Mouse (Mus musculus) cortical plate, adult 2 months (tissue): ENCODE measurements around the gene Gm49673. TPM values are rescaled to one million over a fixed set of nuclear protein-coding genes. Genes with fewer than 3 reads are reported as not detected.
A peak's percentile ranks its signal among the peaks of the same experiment; 100 is the strongest.
"Not testable (repeated sequence)": the region's sequence is repeated elsewhere in the genome, so short reads cannot be mapped to it uniquely, and the experiment has no call there.

Experiments used
- H3K27ac ChIP-seq: fragments of 200-500 bp; 2 replicates; pipeline ENCODE4 v1.5.1; 2012; ENCODE audit warnings: low read length, control low read depth, inconsistent platforms; ENCODE audit not compliant: insufficient read depth
- H3K4me1 ChIP-seq: fragments of 200-500 bp; 2 replicates; pipeline ENCODE4 v1.6.1; 2011; ENCODE audit warnings: low read length; ENCODE audit not compliant: control insufficient read depth, insufficient read depth
- H3K4me3 ChIP-seq: fragments of 200-500 bp; 2 replicates; pipeline ENCODE4 v1.5.1; 2011; ENCODE audit warnings: mild to moderate bottlenecking, low read length, control low read depth; ENCODE audit not compliant: insufficient read depth
- CTCF ChIP-seq: fragments of 200-500 bp; IDR thresholded peaks from 2 replicates; pipeline ENCODE4 v1.5.1; 2011; ENCODE audit warnings: mild to moderate bottlenecking, control low read depth, low read length; ENCODE audit not compliant: insufficient read depth; ENCODE audit errors: extremely low read depth
- POLR2A ChIP-seq: fragments of 200-500 bp; IDR thresholded peaks from 2 replicates; pipeline ENCODE4 v1.6.1; 2011; ENCODE audit warnings: mild to moderate bottlenecking, low read length, control low read depth; ENCODE audit not compliant: insufficient read depth; ENCODE audit errors: extremely low read depth
- polyA plus RNA-seq: library from polyadenylated mRNA; depleted of rRNA; stranded (reverse); fragments of >200 nt; gene quantifications from 2 replicates; pipeline ENCODE4 v1.2.3, GENCODE M21; 2012; rRNA removed

Gene Gm49673
- 0.71 and 1.1 TPM in 2 replicates for polyA plus RNA-seq

GRCm38 (mm10) chr17:8147439-8148316 is at the start of gene Gm49673, which contains the start of gene Rnaset2a:
Gm49673 (minus strand) TSS chr17:8147788.
Rnaset2a (minus strand) TSS chr17:8148097.
- peak within 1 kb of the TSS; percentile 54 for H3K4me3 ChIP-seq
- not testable (repeated sequence) for H3K27ac ChIP-seq, H3K4me1 ChIP-seq

GRCm38 (mm10) chr17:8195685-8196376 is 48.2 kb upstream of the Gm49673 start:
- no peak overlapping the region for H3K4me3 ChIP-seq
- H3K4me1 ChIP-seq, result no peaks in the 10 kb centered on the region
- H3K27ac ChIP-seq, result no peak overlapping the region
- TF ChIP-seq CTCF (no peak), POLR2A (no peak)

- TF ChIP-seq POLR2A (no peak), CTCF (no peak)
- H3K27ac ChIP-seq, result no peak overlapping the region
- H3K4me1 ChIP-seq, result no peaks in the 10 kb centered on the region
- H3K4me3 ChIP-seq, result no peak overlapping the region
These were observed 46.1 kb upstream of the Gm49673 start for GRCm38 (mm10) chr17:8193678-8194077.

GRCm38 (mm10) chr17:8184217-8184616 is 36.6 kb upstream of the Gm49673 start:
- TF ChIP-seq POLR2A (no peak), CTCF (no peak)
- no peak overlapping the region for H3K4me3 ChIP-seq
- no peak overlapping the region for H3K27ac ChIP-seq
- no peaks in the 10 kb centered on the region for H3K4me1 ChIP-seq

GRCm38 (mm10) chr17:8183815-8184214 is 36.2 kb upstream of the Gm49673 start:
- TF ChIP-seq CTCF, result no peak
- TF ChIP-seq POLR2A, result no peak

GRCm38 (mm10) chr17:8177090-8177489 is 29.5 kb upstream of the Gm49673 start:
- H3K27ac ChIP-seq, result no peak overlapping the region
- no peaks in the 10 kb centered on the region for H3K4me1 ChIP-seq
- TF ChIP-seq POLR2A (no peak), CTCF (no peak)
- no peak overlapping the region for H3K4me3 ChIP-seq

More at GRCm38 (mm10) chr17:8183815-8184214, 36.2 kb upstream of the Gm49673 start:
- H3K27ac ChIP-seq, result no peak overlapping the region
- no peak overlapping the region for H3K4me3 ChIP-seq
- H3K4me1 ChIP-seq, result no peaks in the 10 kb centered on the region

- TF ChIP-seq CTCF (no peak), POLR2A (no peak)
These were observed 23.5 kb upstream of the Gm49673 start for GRCm38 (mm10) chr17:8171081-8171480.

GRCm38 (mm10) chr17:8170331-8170730 is 22.7 kb upstream of the Gm49673 start:
- no peak for TF ChIP-seq CTCF
- TF ChIP-seq POLR2A, result no peak
- no peaks in the 10 kb centered on the region for H3K4me1 ChIP-seq

More at GRCm38 (mm10) chr17:8171081-8171480, 23.5 kb upstream of the Gm49673 start:
- H3K27ac ChIP-seq, result no peak overlapping the region
- H3K4me3 ChIP-seq, result no peak overlapping the region
- no peaks in the 10 kb centered on the region for H3K4me1 ChIP-seq

GRCm38 (mm10) chr17:8167436-8167835 is 19.8 kb upstream of the Gm49673 start:
- not testable (repeated sequence) for H3K27ac ChIP-seq, H3K4me3 ChIP-seq, H3K4me1 ChIP-seq

More at GRCm38 (mm10) chr17:8170331-8170730, 22.7 kb upstream of the Gm49673 start:
- no peak overlapping the region for H3K4me3 ChIP-seq
- no peak overlapping the region for H3K27ac ChIP-seq

GRCm38 (mm10) chr17:8166454-8166853 is 18.9 kb upstream of the Gm49673 start:
- not testable (repeated sequence) for H3K4me1 ChIP-seq, H3K4me3 ChIP-seq, H3K27ac ChIP-seq

- H3K4me1 ChIP-seq, H3K27ac ChIP-seq: not testable (repeated sequence)
- H3K4me3 ChIP-seq, result peak overlapping the region; percentile 60
These were observed 18.4 kb upstream of the Gm49673 start for GRCm38 (mm10) chr17:8165977-8166376.

GRCm38 (mm10) chr17:8165608-8165945 is 18.0 kb upstream of the Gm49673 start:
- not testable (repeated sequence) for H3K27ac ChIP-seq, H3K4me1 ChIP-seq
- H3K4me3 ChIP-seq, result peak overlapping the region; percentile 60

- not testable (repeated sequence) for H3K4me1 ChIP-seq, H3K27ac ChIP-seq
- peak within 1 kb of the TSS; percentile 60 for H3K4me3 ChIP-seq
These were observed 17.4 kb upstream of the Gm49673 start, which contains the start of gene Fgfr1op for GRCm38 (mm10) chr17:8164701-8165607. Fgfr1op (plus strand) TSS chr17:8165501.
